Mouse (Mus musculus): ENCODE measurements around the gene Gprin3.

DNA sequence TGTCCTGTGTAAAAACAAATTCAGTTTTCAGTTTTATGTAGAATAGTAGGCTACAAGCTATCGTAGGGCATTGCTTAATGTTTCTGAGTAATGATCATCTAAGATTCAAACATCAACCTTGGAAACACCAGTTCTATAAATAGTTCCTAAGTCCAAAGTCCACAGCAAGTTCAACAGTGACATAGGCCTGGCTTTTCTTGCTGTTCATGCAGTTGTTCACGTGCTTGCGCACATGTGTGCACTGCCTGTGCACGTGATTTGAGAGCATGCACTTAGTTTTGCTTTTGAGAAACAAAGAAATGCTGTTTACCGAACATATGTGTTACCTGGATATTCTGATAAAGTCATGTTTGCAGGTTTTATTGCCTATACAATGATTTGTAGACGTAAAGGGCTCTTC is 11.3 kb downstream of the Gprin3 start:
- TF ChIP-seq EP300 (IDR thresholded peaks at IDR 0.05; ENCODE audit: low read depth) (no peak), CTCF (IDR thresholded peaks at IDR 0.05; ENCODE audit: low read depth) (no peak)
